Mouse (Mus musculus) thymus, postnatal 14 days (tissue): ENCODE results near the gene Spon1.

Source experiments
- DNase-seq: peaks from one replicate; pipeline ENCODE4 v3.0.0; 2021

Spon1 gene

GRCm38 (mm10) chr7:113845191-113845590, 79.4 kb downstream of the Spon1 start:
- no peak for DNase-seq

- DNase-seq, result peak; percentile 33
These were observed 80.8 kb downstream of the Spon1 start for GRCm38 (mm10) chr7:113846553-113846952.

GRCm38 (mm10) chr7:113847041-113847819, 81.4 kb downstream of the Spon1 start:
- peak; percentile 31 for DNase-seq

- no peak for DNase-seq
These were observed 84.6 kb downstream of the Spon1 start for GRCm38 (mm10) chr7:113850389-113850788.

- DNase-seq, result peak; percentile 51
These were observed 89.6 kb downstream of the Spon1 start for GRCm38 (mm10) chr7:113855396-113855795.

- no peak for DNase-seq
These were observed 90.3 kb downstream of the Spon1 start for GRCm38 (mm10) chr7:113856067-113856466.

- DNase-seq, result no peak
These were observed 93.7 kb downstream of the Spon1 start for GRCm38 (mm10) chr7:113859480-113859881.

GRCm38 (mm10) chr7:113861964-113862363, 96.2 kb downstream of the Spon1 start:
- DNase-seq, result no peak

GRCm38 (mm10) chr7:113872846-113873245, 107.0 kb downstream of the Spon1 start:
- no peak for DNase-seq

GRCm38 (mm10) chr7:113877451-113877850, 111.7 kb downstream of the Spon1 start:
- no peak for DNase-seq

GRCm38 (mm10) chr7:113877926-113878325, 112.1 kb downstream of the Spon1 start:
- no peak for DNase-seq

- no peak for DNase-seq
These were observed 113.3 kb downstream of the Spon1 start for GRCm38 (mm10) chr7:113879085-113879501.

- DNase-seq, result no peak
These were observed 114.2 kb downstream of the Spon1 start for GRCm38 (mm10) chr7:113880021-113880420.

- DNase-seq, result no peak
These were observed 125.0 kb downstream of the Spon1 start for GRCm38 (mm10) chr7:113890782-113891181.

- DNase-seq, result no peak
These were observed 125.7 kb downstream of the Spon1 start for GRCm38 (mm10) chr7:113891491-113891890.

GRCm38 (mm10) chr7:113893944-113894662, 128.3 kb downstream of the Spon1 start:
- DNase-seq, result no peak

- DNase-seq, result no peak
These were observed 129.5 kb downstream of the Spon1 start for GRCm38 (mm10) chr7:113895266-113895665.

GRCm38 (mm10) chr7:113898388-113898787, 132.6 kb downstream of the Spon1 start:
- DNase-seq, result peak; percentile 12

- DNase-seq, result no peak
These were observed 135.7 kb downstream of the Spon1 start for GRCm38 (mm10) chr7:113901511-113901910.

- DNase-seq, result no peak
These were observed 136.2 kb downstream of the Spon1 start for GRCm38 (mm10) chr7:113901941-113902515.

GRCm38 (mm10) chr7:113903127-113903827, 137.5 kb downstream of the Spon1 start:
- no peak for DNase-seq

GRCm38 (mm10) chr7:113903939-113904338, 138.1 kb downstream of the Spon1 start:
- no peak for DNase-seq

GRCm38 (mm10) chr7:113904348-113904895, 138.6 kb downstream of the Spon1 start:
- no peak for DNase-seq
